Mouse (Mus musculus) limb, embryonic 12.5 days (tissue): Measurements from ENCODE around the gene Gch1. TPM values are rescaled to one million over a fixed set of nuclear protein-coding genes. Genes with fewer than 3 reads are reported as not detected.

Experiments used
- ATAC-seq: fragments of 200-750 bp; cut with Nextera tagmentation; 2 replicates; pipeline ENCODE4 v1.8.0; 2017; ENCODE audit warnings: low read depth, moderate TSS enrichment; ENCODE audit not compliant: insufficient number of reproducible peaks, insufficient read depth, low FRiP score, low TSS enrichment
- H3K27ac ChIP-seq: fragments of 300-500 bp; sonication (generic); 2 replicates; pipeline ENCODE4 v1.5.1; 2016; ENCODE audit warnings: mild to moderate bottlenecking, moderate library complexity
- H3K27me3 ChIP-seq: fragments of 300-500 bp; sonication (generic); 2 replicates; pipeline ENCODE4 v1.6.1; 2016; ENCODE audit warnings: mild to moderate bottlenecking, moderate library complexity
- H3K36me3 ChIP-seq: fragments of 300-500 bp; sonication (generic); 2 replicates; pipeline ENCODE4 v1.6.1; 2016; ENCODE audit warnings: mild to moderate bottlenecking, moderate library complexity
- H3K4me1 ChIP-seq: fragments of 300-500 bp; sonication (generic); replicated peaks from 2 replicates; pipeline ENCODE4 v1.6.1; 2016
- H3K4me2 ChIP-seq: fragments of 300-500 bp; sonication (generic); 2 replicates; pipeline ENCODE4 v1.6.1; 2016; ENCODE audit warnings: mild to moderate bottlenecking, moderate library complexity
- H3K4me3 ChIP-seq: fragments of 300-500 bp; sonication (generic); replicated peaks from 2 replicates; pipeline ENCODE4 v1.5.1; 2016; ENCODE audit warnings: mild to moderate bottlenecking
- H3K9ac ChIP-seq: fragments of 300-500 bp; sonication (generic); replicated peaks from 2 replicates; pipeline ENCODE4 v1.6.1; 2016; ENCODE audit warnings: mild to moderate bottlenecking, moderate library complexity
- H3K9me3 ChIP-seq: fragments of 300-500 bp; sonication (generic); 2 replicates; pipeline ENCODE4 v1.6.1; 2016; ENCODE audit warnings: mild to moderate bottlenecking, moderate library complexity
- WGBS: fragments of 180-500 bp; shearing (Covaris S2); methylation state at CpG from one replicate; pipeline ENCODE4 v1.1.7; 2016; 5-methylcytosine and 5-hydroxymethylcytosine counted together
- polyA plus RNA-seq: library from polyadenylated mRNA; unstranded; fragments of >200 nt; fragmentation: Nextera tagmentation; extraction: Ambion mirVana; gene quantifications from 2 replicates; pipeline ENCODE4 v1.2.1, GENCODE M21; 2016

Gene Gch1
- polyA plus RNA-seq, 1 experiment from 2014 or later, result 1.3 TPM

- no peak for ATAC-seq
- H3K4me3 ChIP-seq, result no peak overlapping the region
- no peak overlapping the region for H3K27ac ChIP-seq
- H3K4me2 ChIP-seq, result no peak overlapping the region
- no peaks in the 10 kb centered on the region for H3K4me1 ChIP-seq
- WGBS, result 84% methylated on average over 11 of the region's 11 CpGs
- no peak overlapping the region for H3K9ac ChIP-seq
- H3K36me3 ChIP-seq, result no peaks in the 10 kb centered on the region
- no peaks in the 10 kb centered on the region for H3K27me3 ChIP-seq
- no peaks in the 10 kb centered on the region for H3K9me3 ChIP-seq
Measured at GRCm38 (mm10) chr14:47221567-47221966, 32.4 kb upstream of the Gch1 start.

GRCm38 (mm10) chr14:47220231-47221025, 31.2 kb upstream of the Gch1 start:
- H3K36me3 ChIP-seq, result no peaks in the 10 kb centered on the region
- no peaks in the 10 kb centered on the region for H3K9me3 ChIP-seq
- no peak overlapping the region for H3K27ac ChIP-seq
- H3K4me1 ChIP-seq, result no peaks in the 10 kb centered on the region
- no peak overlapping the region for H3K9ac ChIP-seq
- no peak for ATAC-seq
- no peak overlapping the region for H3K4me3 ChIP-seq
- H3K4me2 ChIP-seq, result no peak overlapping the region
- H3K27me3 ChIP-seq, result no peaks in the 10 kb centered on the region
- 74% methylated on average over 8 of the region's 8 CpGs for whole genome bisulfite sequencing

- Histone ChIP-seq H3K4me1 (no peaks in the 10 kb centered on the region), H3K27me3 (no peaks in the 10 kb centered on the region), H3K4me2 (no peak overlapping the region), H3K9ac (no peak overlapping the region), H3K36me3 (no peaks in the 10 kb centered on the region), H3K9me3 (no peaks in the 10 kb centered on the region), H3K27ac (no peak overlapping the region), H3K4me3 (no peak overlapping the region)
- no peak for ATAC-seq
- WGBS, result 91% methylated on average over 9 of the region's 9 CpGs
Measured at GRCm38 (mm10) chr14:47218766-47219606, 29.8 kb upstream of the Gch1 start.

- Histone ChIP-seq H3K27me3 (no peaks in the 10 kb centered on the region), H3K27ac (no peak overlapping the region), H3K4me1 (no peaks in the 10 kb centered on the region), H3K36me3 (no peaks in the 10 kb centered on the region), H3K9ac (no peak overlapping the region), H3K9me3 (no peaks in the 10 kb centered on the region), H3K4me3 (no peak overlapping the region), H3K4me2 (no peak overlapping the region)
- no peak for ATAC-seq
- 88% methylated on average over 2 of the region's 2 CpGs for WGBS
Measured at GRCm38 (mm10) chr14:47216541-47216940, 27.3 kb upstream of the Gch1 start.

GRCm38 (mm10) chr14:47214367-47214766, 25.2 kb upstream of the Gch1 start:
- 83% methylated on average over 5 of the region's 5 CpGs for WGBS
- H3K4me1 ChIP-seq, result no peaks in the 10 kb centered on the region

GRCm38 (mm10) chr14:47213305-47213704, 24.1 kb upstream of the Gch1 start:
- Histone ChIP-seq H3K27me3 (no peaks in the 10 kb centered on the region), H3K4me3 (no peak overlapping the region), H3K4me1 (no peaks in the 10 kb centered on the region), H3K9ac (no peak overlapping the region), H3K27ac (no peak overlapping the region), H3K9me3 (no peaks in the 10 kb centered on the region), H3K4me2 (no peak overlapping the region), H3K36me3 (no peaks in the 10 kb centered on the region)
- no peak for ATAC-seq
- 78% methylated on average over 4 of the region's 4 CpGs for WGBS

More at GRCm38 (mm10) chr14:47214367-47214766, 25.2 kb upstream of the Gch1 start:
- Histone ChIP-seq H3K27me3 (no peaks in the 10 kb centered on the region), H3K9ac (no peak overlapping the region), H3K27ac (no peak overlapping the region), H3K9me3 (no peaks in the 10 kb centered on the region), H3K4me3 (no peak overlapping the region), H3K4me2 (no peak overlapping the region), H3K36me3 (no peaks in the 10 kb centered on the region)
- no peak for ATAC-seq

GRCm38 (mm10) chr14:47209669-47210164, 20.5 kb upstream of the Gch1 start:
- Histone ChIP-seq H3K27me3 (no peaks in the 10 kb centered on the region), H3K4me2 (no peak overlapping the region), H3K27ac (no peak overlapping the region), H3K36me3 (no peaks in the 10 kb centered on the region), H3K9ac (no peak overlapping the region), H3K4me3 (no peak overlapping the region), H3K4me1 (no peaks in the 10 kb centered on the region), H3K9me3 (no peaks in the 10 kb centered on the region)
- ATAC-seq, result no peak
- 80% methylated on average over 4 of the region's 4 CpGs for WGBS

GRCm38 (mm10) chr14:47208564-47209493, 19.6 kb upstream of the Gch1 start:
- no peaks in the 10 kb centered on the region for H3K36me3 ChIP-seq
- H3K9ac ChIP-seq, result no peak overlapping the region
- no peak overlapping the region for H3K27ac ChIP-seq
- ATAC-seq, result no peak
- no peak overlapping the region for H3K4me3 ChIP-seq
- H3K27me3 ChIP-seq, result no peaks in the 10 kb centered on the region
- H3K4me1 ChIP-seq, result no peaks in the 10 kb centered on the region
- WGBS, result 82% methylated on average over 12 of the region's 12 CpGs
- no peak overlapping the region for H3K4me2 ChIP-seq
- no peaks in the 10 kb centered on the region for H3K9me3 ChIP-seq

GRCm38 (mm10) chr14:47206601-47207000, 17.4 kb upstream of the Gch1 start:
- H3K4me1 ChIP-seq, result no peaks in the 10 kb centered on the region
- no peaks in the 10 kb centered on the region for H3K9me3 ChIP-seq
- H3K36me3 ChIP-seq, result no peaks in the 10 kb centered on the region
- no peak overlapping the region for H3K27ac ChIP-seq
- H3K4me3 ChIP-seq, result no peak overlapping the region
- whole genome bisulfite sequencing, result 82% methylated on average over 3 of the region's 3 CpGs
- no peak for ATAC-seq
- no peak overlapping the region for H3K4me2 ChIP-seq
- no peaks in the 10 kb centered on the region for H3K27me3 ChIP-seq
- no peak overlapping the region for H3K9ac ChIP-seq

- H3K36me3 ChIP-seq, result no peaks in the 10 kb centered on the region
- H3K9me3 ChIP-seq, result no peaks in the 10 kb centered on the region
- no peaks in the 10 kb centered on the region for H3K27me3 ChIP-seq
- no peak overlapping the region for H3K4me2 ChIP-seq
- no peak overlapping the region for H3K4me3 ChIP-seq
- H3K9ac ChIP-seq, result no peak overlapping the region
- WGBS, result 88% methylated on average over 5 of the region's 5 CpGs
- H3K27ac ChIP-seq, result no peak overlapping the region
- H3K4me1 ChIP-seq, result no peaks in the 10 kb centered on the region
- ATAC-seq, result no peak
Measured at GRCm38 (mm10) chr14:47205270-47205972, 16.2 kb upstream of the Gch1 start.
